Mouse (Mus musculus) CD8-positive naive resting alpha-beta T cell, adult 2 months (primary cell): Measurements from ENCODE around the gene Slc26a11.

Experiments used
- DNase-seq, 2 experiments: peaks; one replicate each; pipeline ENCODE4 v3.0.0; 2022; ENCODE audit warnings: low read depth in 2 of 2, low spot score in 2 of 2

Slc26a11 gene

GRCm38 (mm10) chr11:119395931-119396330, 40.6 kb downstream of the Slc26a11 start:
- DNase-seq: no peak

DNA sequence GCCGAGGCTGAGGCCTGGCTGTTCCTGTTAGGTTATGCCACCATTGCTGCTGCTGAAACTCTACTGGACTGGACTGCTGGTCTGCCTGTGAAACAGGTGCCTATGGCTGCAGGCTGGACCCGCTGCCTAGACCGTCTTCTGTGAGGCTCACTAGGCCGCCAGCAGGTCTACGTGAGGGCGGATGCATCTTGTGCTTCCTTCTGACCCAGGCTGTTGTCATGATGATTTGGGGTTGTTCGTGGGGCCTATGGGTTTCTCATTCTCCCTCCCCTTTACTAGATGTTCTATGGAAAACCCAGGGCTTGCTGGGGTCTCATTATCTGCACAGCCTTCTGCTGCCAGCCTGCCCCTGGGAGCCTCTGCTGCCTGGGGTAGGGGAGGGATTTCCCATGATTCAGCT, 41.1 kb downstream of the Slc26a11 start:
- DNase-seq: no peak

GRCm38 (mm10) chr11:119402501-119403160, 47.3 kb downstream of the Slc26a11 start:
- no peak for DNase-seq

DNA sequence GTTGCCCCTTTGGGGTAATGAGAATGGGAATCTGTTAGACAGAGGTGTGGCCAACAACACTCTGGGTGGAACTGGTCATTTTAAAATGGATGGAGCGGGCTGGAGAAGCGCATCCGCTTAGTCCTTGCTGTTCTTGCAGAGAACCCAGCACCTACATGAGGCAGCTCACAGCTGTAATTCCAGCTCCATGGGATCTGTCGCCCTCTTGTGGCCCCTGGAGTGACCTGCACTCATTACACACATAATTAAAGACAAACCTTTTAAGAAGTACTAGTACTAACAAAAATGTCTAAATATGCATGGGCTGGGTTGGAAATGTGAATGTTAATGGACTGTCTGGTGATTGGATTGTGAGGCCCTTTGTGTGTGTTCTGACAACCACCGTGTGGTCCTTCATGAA, 49.3 kb downstream of the Slc26a11 start:
- DNase-seq: peak; percentile 34 to 51

DNA sequence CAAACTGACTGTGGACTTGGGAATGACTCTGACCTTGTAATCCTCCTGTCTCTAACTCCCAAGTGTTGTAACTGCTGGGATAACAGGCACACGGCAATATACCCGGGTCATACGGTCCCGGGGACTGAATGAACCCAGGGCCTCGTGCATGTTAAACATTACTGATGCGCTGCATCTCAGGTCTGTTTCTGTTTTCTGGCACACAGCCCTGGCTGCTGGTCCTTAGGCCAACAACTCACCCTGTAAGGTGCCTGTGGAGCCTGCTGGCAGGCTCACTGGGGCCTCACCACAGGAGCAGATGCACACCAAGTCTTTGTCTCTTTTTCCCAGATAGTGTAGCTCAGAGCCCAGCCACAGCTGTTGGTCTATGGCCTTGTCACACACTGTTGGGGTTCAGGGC, 52.0 kb downstream of the Slc26a11 start:
- no peak for DNase-seq

GRCm38 (mm10) chr11:119407977-119408376, 52.6 kb downstream of the Slc26a11 start:
- DNase-seq: no peak

- no peak for DNase-seq
Measured at GRCm38 (mm10) chr11:119419327-119420118, 64.2 kb downstream of the Slc26a11 start.

- DNase-seq: no peak
Measured at GRCm38 (mm10) chr11:119420426-119420825, 65.1 kb downstream of the Slc26a11 start.

DNA sequence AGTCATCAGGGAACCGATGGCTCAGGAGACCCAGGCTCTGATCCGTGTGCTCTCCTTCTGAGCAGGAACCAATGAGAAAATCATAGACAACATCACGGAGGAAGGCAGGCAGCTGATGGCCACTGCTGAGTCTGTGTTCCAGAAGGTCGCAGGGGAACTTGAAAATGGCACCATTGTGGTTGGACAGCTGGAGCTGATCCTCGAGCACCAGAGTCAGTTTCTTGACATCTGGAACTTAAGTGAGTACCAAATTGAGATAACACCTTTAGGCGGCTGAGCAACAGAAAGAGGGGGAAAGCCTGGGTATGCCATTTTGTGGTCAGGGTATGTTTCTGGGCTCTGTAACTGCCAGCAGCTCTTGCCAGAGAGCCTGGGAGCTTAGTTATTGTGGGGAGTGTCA, 72.1 kb downstream of the Slc26a11 start:
- DNase-seq: no peak

GRCm38 (mm10) chr11:119427986-119428385, 72.6 kb downstream of the Slc26a11 start:
- DNase-seq: no peak

DNA sequence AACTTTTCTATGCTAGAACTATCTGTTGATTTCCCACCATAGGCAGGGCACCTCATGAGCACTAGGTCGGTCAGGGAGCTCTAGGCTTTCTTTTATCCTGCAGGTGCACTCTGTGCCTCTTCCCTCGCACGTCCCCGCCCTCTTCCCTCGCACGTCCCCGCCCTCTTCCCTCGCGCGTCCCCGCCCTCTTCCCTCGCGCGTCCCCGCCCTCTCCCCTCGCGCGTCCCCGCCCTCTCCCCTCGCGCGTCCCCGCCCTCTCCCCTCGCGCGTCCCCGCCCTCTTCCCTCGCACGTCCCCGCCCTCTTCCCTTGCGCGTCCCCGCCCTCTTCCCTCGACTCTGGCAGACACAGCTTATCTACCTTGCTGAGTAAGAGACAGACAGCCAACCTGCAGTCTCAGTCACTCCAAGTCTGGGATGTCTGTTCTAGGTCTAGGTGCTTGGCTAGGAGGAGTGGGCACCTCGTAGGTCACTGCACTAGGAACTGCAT, 73.3 kb downstream of the Slc26a11 start:
- DNase-seq: peak; percentile 33 to 55
